Mouse (Mus musculus) embryonic fibroblast, embryonic 13.5 days (primary cell): ENCODE measurements around the gene C1qtnf3. TPM values are rescaled to one million over a fixed set of nuclear protein-coding genes. Genes with fewer than 3 reads are reported as not detected.
"Not testable (repeated sequence)": the region's sequence is repeated elsewhere in the genome, so short reads cannot be mapped to it uniquely, and the experiment has no call there.

ENCODE experiments used
- H3K27ac ChIP-seq: 2 replicates; pipeline ENCODE4 v1.5.1; 2012; ENCODE audit warnings: low read length, control low read depth, inconsistent platforms; ENCODE audit not compliant: insufficient read depth
- H3K4me1 ChIP-seq: 2 replicates; pipeline ENCODE4 v1.6.1; 2011; ENCODE audit warnings: low read length; ENCODE audit not compliant: control insufficient read depth, insufficient read depth
- H3K4me3 ChIP-seq: 2 replicates; pipeline ENCODE4 v1.5.1; 2011; ENCODE audit warnings: mild to moderate bottlenecking, control low read depth, low read length; ENCODE audit not compliant: insufficient read depth
- CTCF ChIP-seq: IDR thresholded peaks from 2 replicates; pipeline ENCODE4 v1.5.1; 2011; ENCODE audit warnings: mild to moderate bottlenecking, control low read depth, low read length, moderate library complexity, borderline replicate concordance; ENCODE audit not compliant: insufficient read depth
- POLR2A ChIP-seq: IDR thresholded peaks from 2 replicates; pipeline ENCODE4 v1.6.1; 2011; ENCODE audit warnings: low read depth, mild to moderate bottlenecking, control low read depth, low read length, moderate library complexity
- polyA plus RNA-seq: library from polyadenylated mRNA; stranded (reverse); fragments of >200 nt; gene quantifications from 2 replicates; pipeline ENCODE4 v1.2.4, GENCODE M21; 2011; ENCODE audit warnings: low read depth; ENCODE audit not compliant: missing spikeins, insufficient read length

The C1qtnf3 gene
- polyA plus RNA-seq, 1 experiment, result 180 TPM

- H3K4me1 ChIP-seq, result peaks cover 5% of the 10 kb centered on the region; the same call in 1 of the 2 replicates
- TF ChIP-seq CTCF (no peak), POLR2A (no peak)
These were observed 29.9 kb downstream of the C1qtnf3 start for GRCm38 (mm10) chr15:10982064-10982435.

GRCm38 (mm10) chr15:10985756-10986155 is 33.6 kb downstream of the C1qtnf3 start:
- TF ChIP-seq POLR2A (no peak), CTCF (no peak)
- H3K4me3 ChIP-seq, result no peak overlapping the region
- H3K27ac ChIP-seq, result no peak overlapping the region
- peaks cover 5% of the 10 kb centered on the region; the same call in 1 of the 2 replicates for H3K4me1 ChIP-seq

More at GRCm38 (mm10) chr15:10982064-10982435, 29.9 kb downstream of the C1qtnf3 start:
- peak overlapping the region; percentile 58 for H3K4me3 ChIP-seq
- peak overlapping the region; percentile 91; the same call in 1 of the 2 replicates for H3K27ac ChIP-seq

DNA sequence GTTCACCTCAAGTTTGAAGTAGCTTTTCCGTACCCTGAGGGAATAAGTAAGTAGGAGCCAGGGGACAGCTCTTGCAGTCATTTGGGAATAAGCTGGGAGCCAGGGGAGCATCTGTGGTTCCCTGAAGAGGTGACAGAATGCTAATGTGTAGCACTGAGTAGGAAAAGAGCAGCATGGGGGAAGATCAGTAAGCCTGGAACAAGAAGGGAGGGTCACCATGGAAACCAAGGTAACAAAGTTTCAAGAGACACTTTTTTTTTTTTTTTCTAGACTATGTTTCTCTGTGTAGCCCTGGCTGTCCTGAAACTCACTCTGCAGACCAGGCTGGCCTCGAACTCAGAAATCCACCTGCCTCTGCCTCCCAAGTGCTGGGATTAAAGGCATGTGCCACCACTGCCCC is 34.3 kb downstream of the C1qtnf3 start:
- H3K27ac ChIP-seq, H3K4me1 ChIP-seq, H3K4me3 ChIP-seq: not testable (repeated sequence)

GRCm38 (mm10) chr15:10990411-10990810 is 38.3 kb downstream of the C1qtnf3 start:
- H3K4me1 ChIP-seq, result no peaks in the 10 kb centered on the region
- H3K4me3 ChIP-seq, result no peak overlapping the region
- TF ChIP-seq CTCF (no peak), POLR2A (no peak)

DNA sequence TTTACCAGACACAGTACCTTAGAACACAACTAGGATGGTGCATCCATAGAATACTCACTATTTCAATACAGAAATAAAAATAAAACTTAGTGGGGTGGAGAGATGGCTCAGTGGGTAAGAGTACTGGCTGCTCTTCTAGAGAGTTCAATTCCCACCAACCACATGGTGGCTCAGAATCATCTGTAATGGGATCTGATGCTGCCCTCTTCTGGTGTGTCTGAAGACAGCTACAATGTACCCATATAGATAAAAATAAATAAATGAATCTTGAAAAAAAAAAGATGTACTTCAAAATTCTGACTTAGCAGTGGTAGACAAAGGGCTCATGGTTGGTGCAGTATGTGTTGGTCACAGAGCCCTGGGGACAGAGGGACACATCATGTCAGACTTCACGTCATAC is 39.4 kb downstream of the C1qtnf3 start:
- TF ChIP-seq POLR2A (no peak), CTCF (no peak)
- Histone ChIP-seq H3K27ac (no peak overlapping the region), H3K4me1 (no peaks in the 10 kb centered on the region), H3K4me3 (no peak overlapping the region)

More at GRCm38 (mm10) chr15:10990411-10990810, 38.3 kb downstream of the C1qtnf3 start:
- H3K27ac ChIP-seq, result no peak overlapping the region

DNA sequence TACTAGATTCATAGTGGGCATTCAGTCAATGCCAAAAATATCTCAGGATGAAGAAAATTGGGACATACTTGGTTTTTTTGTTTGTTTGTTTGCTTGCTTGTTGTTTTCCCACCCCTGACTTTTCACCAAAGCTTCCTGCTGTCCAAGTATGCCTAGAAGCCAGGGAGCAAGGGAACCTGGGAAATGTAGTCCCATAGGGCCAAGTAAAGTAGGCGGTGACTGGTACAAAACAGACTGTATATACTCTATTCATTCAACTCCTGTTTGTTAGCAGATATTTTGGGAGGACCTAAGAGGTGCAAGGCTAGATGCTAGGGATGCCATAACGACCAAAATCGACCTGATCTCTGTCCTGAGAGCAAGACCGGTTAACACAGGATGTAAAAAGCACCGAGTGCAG is 47.7 kb downstream of the C1qtnf3 start:
- TF ChIP-seq POLR2A, result no peak
- no peak for TF ChIP-seq CTCF
- H3K27ac ChIP-seq, result no peak overlapping the region
- no peaks in the 10 kb centered on the region for H3K4me1 ChIP-seq
- no peak overlapping the region for H3K4me3 ChIP-seq

DNA sequence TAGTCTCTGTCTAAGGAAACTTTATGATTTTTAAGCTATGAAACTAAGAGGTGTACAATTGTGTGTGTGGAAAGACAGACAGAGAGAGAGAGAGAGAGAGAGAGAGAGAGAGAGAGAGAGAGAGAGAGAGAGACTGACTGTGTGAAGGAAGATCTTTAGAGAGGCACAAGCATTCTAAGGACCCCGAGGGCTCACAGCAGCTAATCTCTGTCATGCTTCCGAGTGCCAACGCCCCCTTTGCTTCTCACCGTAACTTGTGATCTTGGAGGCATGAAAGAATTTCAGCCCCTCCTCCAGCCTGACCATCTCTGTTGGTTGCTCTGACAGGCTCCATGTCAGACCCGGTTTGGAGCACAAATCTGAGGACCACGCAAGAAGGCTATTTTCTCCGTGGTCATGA is 48.3 kb downstream of the C1qtnf3 start, which contains the start of gene Slc45a2:
Gene Slc45a2 (plus strand): TSS at position 301 of the 400 bp plus-strand sequence.
- Histone ChIP-seq H3K27ac (no peak within 1 kb of the TSS), H3K4me1 (no peaks in the 10 kb centered on the region)
- no peak for TF ChIP-seq POLR2A
- no peak for TF ChIP-seq CTCF

DNA sequence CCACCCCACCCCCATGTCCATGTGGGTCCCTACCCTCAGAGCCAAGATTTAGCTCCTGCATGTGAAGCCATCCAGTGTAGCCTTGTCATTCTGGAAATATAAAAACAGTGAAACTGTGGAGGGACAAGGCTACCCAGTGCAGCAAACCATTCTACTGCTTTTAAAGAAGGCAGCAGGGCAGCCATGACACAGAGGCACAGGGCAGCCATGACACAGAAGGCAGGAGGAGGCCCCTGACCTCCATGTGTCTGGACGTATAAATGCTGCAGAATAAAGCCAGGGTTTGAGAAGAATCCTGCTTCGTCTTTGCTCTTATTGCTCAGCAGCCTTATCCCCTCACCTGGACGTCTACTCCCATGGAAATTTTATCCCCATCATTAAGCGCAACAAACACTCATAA is 51.7 kb downstream of the C1qtnf3 start:
- no peak overlapping the region for H3K27ac ChIP-seq
- no peak overlapping the region for H3K4me3 ChIP-seq
- H3K4me1 ChIP-seq, result no peaks in the 10 kb centered on the region
- no peak for TF ChIP-seq POLR2A
- TF ChIP-seq CTCF, result no peak

More for the DNA sequence above, 48.3 kb downstream of the C1qtnf3 start, which contains the start of gene Slc45a2:
- H3K4me3 ChIP-seq, result no peak within 1 kb of the TSS

DNA sequence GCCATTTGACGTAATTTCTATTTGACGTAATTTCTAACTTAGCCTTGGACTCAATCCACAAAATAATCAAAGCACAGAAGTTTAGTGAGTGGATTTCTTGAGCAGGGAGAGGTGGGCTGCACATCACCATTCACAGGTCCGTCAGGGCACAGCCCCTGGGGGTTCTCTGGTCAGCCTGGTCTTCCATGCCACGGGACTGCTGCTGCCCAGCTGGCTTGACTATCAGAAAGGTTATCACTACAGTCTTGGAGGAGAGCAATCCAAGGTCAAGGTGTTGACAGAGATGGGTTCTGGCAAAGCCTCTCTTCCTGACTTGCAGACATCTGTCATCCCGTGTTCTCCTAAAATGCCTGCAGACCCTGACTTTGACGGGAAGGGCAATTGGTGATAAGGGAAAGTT is 52.5 kb downstream of the C1qtnf3 start:
- no peak overlapping the region for H3K27ac ChIP-seq
- no peaks in the 10 kb centered on the region for H3K4me1 ChIP-seq
- H3K4me3 ChIP-seq, result no peak overlapping the region
- TF ChIP-seq CTCF (no peak), POLR2A (no peak)

DNA sequence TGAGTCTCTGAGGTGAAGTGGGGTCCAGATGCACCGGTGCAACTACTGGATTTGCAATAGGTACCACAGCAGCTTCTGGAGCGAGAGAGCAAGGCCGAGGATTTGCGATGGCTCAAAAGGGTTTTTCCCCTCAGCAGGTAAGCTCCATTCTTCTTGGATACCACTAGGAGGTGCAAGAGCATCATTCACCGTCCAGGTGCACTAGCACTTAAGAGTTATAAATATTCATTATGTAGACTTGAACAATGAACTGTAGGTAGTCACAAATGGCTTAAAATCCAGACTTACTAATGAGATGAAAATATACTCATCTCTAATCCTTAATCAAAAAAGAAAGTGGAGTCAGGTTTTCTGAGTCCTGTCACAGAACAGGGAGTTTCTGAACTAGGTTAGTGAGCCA is 56.6 kb downstream of the C1qtnf3 start:
- H3K27ac ChIP-seq, result no peak overlapping the region
- no peak overlapping the region for H3K4me3 ChIP-seq
- TF ChIP-seq CTCF, result no peak
- no peak for TF ChIP-seq POLR2A
- no peaks in the 10 kb centered on the region for H3K4me1 ChIP-seq
